Mouse (Mus musculus) kidney, embryonic 16.5 days (tissue): ENCODE data around the gene Meis1. TPM values are rescaled to one million over a fixed set of nuclear protein-coding genes. Genes with fewer than 3 reads are reported as not detected.

Source experiments
- ATAC-seq: fragments of 200-750 bp; cut with Nextera tagmentation; 2 replicates; pipeline ENCODE4 v1.8.0; 2017; ENCODE audit warnings: moderate TSS enrichment; ENCODE audit not compliant: low FRiP score, low TSS enrichment
- H3K27ac ChIP-seq: fragments of 300-500 bp; sonication (generic); 2 replicates; pipeline ENCODE4 v1.5.1; 2014; ENCODE audit warnings: low read length
- H3K27me3 ChIP-seq: fragments of 300-500 bp; sonication (generic); 2 replicates; pipeline ENCODE4 v1.6.1; 2014; ENCODE audit warnings: low read length, control low read depth, mixed read lengths; ENCODE audit not compliant: insufficient read depth
- H3K36me3 ChIP-seq: fragments of 300-500 bp; sonication (generic); 2 replicates; pipeline ENCODE4 v1.6.1; 2014; ENCODE audit warnings: low read length, control low read depth, mixed read lengths; ENCODE audit not compliant: insufficient read depth
- H3K4me1 ChIP-seq: fragments of 300-500 bp; sonication (generic); 2 replicates; pipeline ENCODE4 v1.6.1; 2014; ENCODE audit warnings: low read length, control low read depth, mixed read lengths; ENCODE audit not compliant: insufficient read depth
- H3K4me2 ChIP-seq: fragments of 300-500 bp; sonication (generic); replicated peaks from 2 replicates; pipeline ENCODE4 v1.6.1; 2014; ENCODE audit warnings: low read depth, low read length
- H3K4me3 ChIP-seq: fragments of 300-500 bp; sonication (generic); 2 replicates; pipeline ENCODE4 v1.5.1; 2014; ENCODE audit warnings: mild to moderate bottlenecking, low read length
- H3K9ac ChIP-seq: fragments of 300-500 bp; sonication (generic); replicated peaks from 2 replicates; pipeline ENCODE4 v1.6.1; 2014; ENCODE audit warnings: low read length
- H3K9me3 ChIP-seq: fragments of 300-500 bp; sonication (generic); 2 replicates; pipeline ENCODE4 v1.6.1; 2016; ENCODE audit warnings: low read length, control low read depth
- WGBS: fragments of 180-500 bp; shearing (Covaris S2); extraction: QIAGEN DNeasy Blood & Tissue Kit; methylation state at CpG from one replicate; pipeline ENCODE4 v1.1.7; 2014; 5-methylcytosine and 5-hydroxymethylcytosine counted together
- polyA plus RNA-seq: library from polyadenylated mRNA; unstranded; fragments of >200 nt; fragmentation: Nextera tagmentation; extraction: Ambion mirVana; gene quantifications from 2 replicates; pipeline ENCODE4 v1.2.1, GENCODE M21; 2015

Gene Meis1
- polyA plus RNA-seq, 1 experiment from 2014 or later, result 124 TPM

DNA sequence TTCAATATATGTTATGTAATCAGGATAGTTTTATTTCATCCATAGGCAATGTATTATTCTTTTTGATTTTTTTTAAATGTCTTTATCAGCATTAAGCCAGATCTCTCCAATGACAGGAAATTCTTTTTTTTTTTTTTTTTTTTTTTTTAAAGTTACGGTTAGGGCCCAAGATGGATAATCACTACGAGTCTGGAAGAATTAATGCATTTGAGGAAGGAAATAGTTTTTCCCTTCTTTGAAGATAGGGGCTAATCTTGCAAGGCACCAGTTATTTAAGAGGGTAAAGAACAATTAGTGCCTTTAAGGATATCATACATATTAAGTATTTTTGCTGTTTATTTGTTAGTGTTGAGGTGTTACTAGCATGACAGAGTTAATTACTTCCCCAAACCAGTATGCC, 121.5 kb downstream of the Meis1 start:
- no peaks in the 10 kb centered on the region for H3K36me3 ChIP-seq
- no peak overlapping the region for H3K9ac ChIP-seq
- H3K4me3 ChIP-seq, result no peak overlapping the region
- no peaks in the 10 kb centered on the region for H3K27me3 ChIP-seq
- H3K9me3 ChIP-seq, result no peaks in the 10 kb centered on the region
- H3K4me1 ChIP-seq, result peaks cover 27% of the 10 kb centered on the region
- 50% methylated on average over 2 of the region's 2 CpGs for WGBS
- no peak overlapping the region for H3K27ac ChIP-seq
- no peak overlapping the region for H3K4me2 ChIP-seq
- no peak for ATAC-seq

GRCm38 (mm10) chr11:18892470-18892869, 126.3 kb downstream of the Meis1 start:
- Histone ChIP-seq H3K27me3 (no peaks in the 10 kb centered on the region), H3K4me2 (no peak overlapping the region), H3K4me1 (peaks cover 20% of the 10 kb centered on the region), H3K9ac (no peak overlapping the region), H3K9me3 (no peaks in the 10 kb centered on the region), H3K27ac (no peak overlapping the region), H3K36me3 (no peaks in the 10 kb centered on the region), H3K4me3 (no peak overlapping the region)
- WGBS, result 19% methylated on average over 2 of the region's 2 CpGs
- no peak for ATAC-seq

DNA sequence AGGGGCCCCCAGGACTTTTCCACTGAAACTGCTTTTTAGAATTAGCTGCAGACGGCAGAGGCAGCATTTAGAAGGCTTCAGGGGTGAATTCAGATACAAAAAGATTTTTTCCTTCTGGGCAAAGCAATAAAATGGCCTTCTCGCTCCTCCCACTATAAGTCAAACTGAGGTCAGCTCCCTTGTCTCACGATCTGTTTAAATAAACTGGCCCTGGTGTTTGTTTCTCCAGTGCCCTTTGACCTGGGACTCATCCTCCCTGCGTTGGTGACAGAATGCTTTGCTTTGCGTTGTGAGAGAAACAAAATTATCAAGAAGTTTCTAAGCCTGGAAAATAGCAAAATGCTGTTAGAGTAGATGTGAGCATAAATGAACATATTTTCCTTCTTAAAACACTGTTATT, 129.6 kb downstream of the Meis1 start:
- H3K9ac ChIP-seq, result no peak overlapping the region
- H3K9me3 ChIP-seq, result no peaks in the 10 kb centered on the region
- H3K4me1 ChIP-seq, result peaks cover 47% of the 10 kb centered on the region
- no peak for ATAC-seq
- H3K36me3 ChIP-seq, result no peaks in the 10 kb centered on the region
- WGBS, result 12% methylated on average over 5 of the region's 5 CpGs
- H3K27me3 ChIP-seq, result no peaks in the 10 kb centered on the region
- no peak overlapping the region for H3K27ac ChIP-seq
- H3K4me3 ChIP-seq, result no peak overlapping the region
- no peak overlapping the region for H3K4me2 ChIP-seq

- 58% methylated on average over 1 of the region's 1 CpGs for WGBS
These were observed 130.1 kb downstream of the Meis1 start for GRCm38 (mm10) chr11:18888651-18889050.

DNA sequence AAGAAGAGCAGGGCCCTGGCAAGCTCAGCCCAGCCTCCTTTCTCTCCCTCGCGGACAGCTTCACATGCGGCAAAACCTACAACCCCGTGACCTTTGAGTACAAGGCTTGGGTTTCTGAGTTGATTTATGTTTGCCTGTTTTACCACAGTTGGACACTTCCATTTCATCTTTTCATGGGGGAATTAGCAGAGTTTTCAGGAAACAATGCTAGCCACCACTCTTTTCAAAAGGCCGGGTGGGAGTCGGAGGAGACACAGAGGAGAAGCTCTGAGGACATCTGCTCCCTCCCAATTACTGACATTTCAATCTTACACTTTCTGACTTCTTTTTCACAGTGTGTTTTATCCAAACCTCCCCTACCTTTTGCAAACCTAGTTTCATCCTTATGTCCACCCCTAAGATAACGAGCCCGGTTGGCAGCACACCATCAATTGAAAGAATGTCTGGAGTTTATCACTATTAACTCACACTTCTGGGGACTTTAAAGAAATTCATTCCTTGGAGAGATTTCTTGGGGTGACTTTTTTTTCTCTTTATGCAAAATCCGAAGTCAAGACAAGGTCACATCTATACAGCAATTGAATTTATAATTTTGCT, 133.0 kb downstream of the Meis1 start:
- peak overlapping the region; percentile 16 for H3K4me2 ChIP-seq
- H3K9me3 ChIP-seq, result no peaks in the 10 kb centered on the region
- ATAC-seq, result peak; percentile 71; the same call in 1 of the 2 replicates
- H3K36me3 ChIP-seq, result no peaks in the 10 kb centered on the region
- 15% methylated on average over 9 of the region's 9 CpGs for WGBS
- H3K4me3 ChIP-seq, result no peak overlapping the region
- no peaks in the 10 kb centered on the region for H3K27me3 ChIP-seq
- H3K9ac ChIP-seq, result no peak overlapping the region
- H3K4me1 ChIP-seq, result peaks cover 54% of the 10 kb centered on the region
- H3K27ac ChIP-seq, result peak overlapping the region; percentile 58

More at GRCm38 (mm10) chr11:18888651-18889050, 130.1 kb downstream of the Meis1 start:
- H3K4me1 ChIP-seq, result peaks cover 52% of the 10 kb centered on the region
- H3K27me3 ChIP-seq, result no peaks in the 10 kb centered on the region
- H3K4me2 ChIP-seq, result no peak overlapping the region
- no peaks in the 10 kb centered on the region for H3K9me3 ChIP-seq
- no peak for ATAC-seq
- H3K4me3 ChIP-seq, result no peak overlapping the region
- no peak overlapping the region for H3K9ac ChIP-seq
- H3K36me3 ChIP-seq, result no peaks in the 10 kb centered on the region
- no peak overlapping the region for H3K27ac ChIP-seq

- ATAC-seq, result peak; percentile 37
- no peaks in the 10 kb centered on the region for H3K9me3 ChIP-seq
- no peak overlapping the region for H3K4me3 ChIP-seq
- no peaks in the 10 kb centered on the region for H3K27me3 ChIP-seq
- peak overlapping the region; percentile 16 for H3K4me2 ChIP-seq
- H3K4me1 ChIP-seq, result peaks cover 50% of the 10 kb centered on the region
- 16% methylated on average over 6 of the region's 6 CpGs for WGBS
- no peak overlapping the region for H3K9ac ChIP-seq
- H3K36me3 ChIP-seq, result no peaks in the 10 kb centered on the region
- peak overlapping the region; percentile 58 for H3K27ac ChIP-seq
These were observed 133.6 kb downstream of the Meis1 start for GRCm38 (mm10) chr11:18885036-18885728.

DNA sequence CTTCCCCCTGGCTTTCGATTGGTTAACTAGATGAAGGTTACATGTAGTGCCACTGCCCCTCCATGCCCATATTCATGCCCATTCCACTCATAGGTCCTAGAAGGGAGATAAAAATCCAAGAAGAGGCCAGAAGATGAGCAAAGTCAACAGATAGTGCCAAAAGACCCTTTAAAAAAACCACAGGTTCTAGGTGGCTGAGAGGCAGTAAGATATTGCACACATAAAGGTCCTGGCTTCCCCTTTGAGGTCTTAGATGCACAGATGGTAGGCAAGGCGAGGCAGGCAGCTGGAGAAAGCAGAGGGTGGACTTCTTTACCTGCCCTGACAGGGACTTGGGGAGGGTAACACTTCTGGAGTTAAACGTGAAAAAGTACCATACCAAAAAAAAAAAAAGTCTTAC, 134.8 kb downstream of the Meis1 start:
- Histone ChIP-seq H3K27me3 (no peaks in the 10 kb centered on the region), H3K9me3 (no peaks in the 10 kb centered on the region), H3K4me1 (peaks cover 49% of the 10 kb centered on the region), H3K4me2 (no peak overlapping the region), H3K9ac (no peak overlapping the region), H3K4me3 (no peak overlapping the region), H3K36me3 (no peaks in the 10 kb centered on the region), H3K27ac (peak overlapping the region; percentile 2; the same call in 1 of the 2 replicates)
- ATAC-seq, result no peak
- 50% methylated on average over 3 of the region's 3 CpGs for WGBS

DNA sequence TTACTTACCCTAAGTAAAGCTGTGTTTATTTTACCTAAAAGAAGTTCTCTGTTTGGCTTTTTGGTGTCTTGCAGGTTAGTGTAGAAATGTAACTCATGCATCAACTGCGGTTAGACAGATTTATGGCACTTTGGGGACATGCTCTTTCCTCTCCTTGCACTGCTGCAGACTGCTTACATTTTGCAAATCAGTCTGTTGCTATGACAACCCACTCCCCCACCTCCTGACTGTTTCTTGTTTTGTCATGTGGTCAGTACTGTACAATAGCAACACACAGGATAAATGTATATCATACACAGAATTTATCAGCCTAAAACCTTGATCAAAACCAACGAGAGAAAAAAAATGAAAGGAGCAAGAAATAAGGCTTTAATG, 135.3 kb downstream of the Meis1 start:
- Histone ChIP-seq H3K4me2 (no peak overlapping the region), H3K9ac (no peak overlapping the region), H3K36me3 (no peaks in the 10 kb centered on the region), H3K27me3 (no peaks in the 10 kb centered on the region), H3K4me1 (peaks cover 53% of the 10 kb centered on the region), H3K9me3 (no peaks in the 10 kb centered on the region), H3K4me3 (no peak overlapping the region), H3K27ac (peak overlapping the region; percentile 2; the same call in 1 of the 2 replicates)
- WGBS, result 20% methylated on average over 2 of the region's 2 CpGs
- ATAC-seq, result peak; percentile 74; the same call in 1 of the 2 replicates

DNA sequence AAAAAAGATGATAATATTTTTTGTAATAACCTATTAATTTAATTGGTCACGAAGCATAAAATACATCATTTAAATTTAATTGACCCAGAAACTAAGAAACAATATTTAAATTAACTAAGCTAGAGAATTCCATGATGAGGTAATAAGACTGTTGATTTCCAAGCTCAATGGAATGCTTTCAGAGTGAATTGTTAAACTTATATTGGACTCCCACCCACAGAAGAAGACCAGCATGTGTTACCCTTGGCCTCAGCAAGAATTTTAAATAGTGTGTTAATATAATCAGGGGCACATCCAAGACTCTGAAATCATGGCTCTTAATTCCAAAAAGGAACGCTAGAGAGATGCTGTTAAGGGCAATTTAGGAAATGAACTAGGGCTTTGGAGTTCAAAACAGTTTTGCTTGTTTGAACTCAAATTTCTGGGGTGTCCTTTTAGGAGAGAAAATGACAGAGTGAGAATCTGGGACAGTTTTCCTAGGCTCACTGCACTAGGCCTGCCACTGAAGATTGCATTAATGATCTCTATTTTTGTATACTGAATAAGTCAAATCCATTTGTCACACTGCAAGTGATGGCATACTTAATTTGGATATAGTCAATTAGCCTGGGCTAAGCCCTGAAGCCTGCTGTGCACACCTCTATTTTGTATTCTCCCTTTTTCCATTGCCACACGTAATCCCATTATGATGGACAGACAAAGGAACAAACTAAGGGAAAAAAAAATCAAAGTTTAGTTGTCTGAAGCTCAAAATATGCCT, 135.9 kb downstream of the Meis1 start:
- no peak overlapping the region for H3K27ac ChIP-seq
- no peaks in the 10 kb centered on the region for H3K36me3 ChIP-seq
- no peak overlapping the region for H3K9ac ChIP-seq
- H3K4me3 ChIP-seq, result no peak overlapping the region
- H3K27me3 ChIP-seq, result no peaks in the 10 kb centered on the region
- no peak overlapping the region for H3K4me2 ChIP-seq
- peaks cover 53% of the 10 kb centered on the region for H3K4me1 ChIP-seq
- WGBS, result 64% methylated on average over 3 of the region's 3 CpGs
- ATAC-seq, result no peak
- H3K9me3 ChIP-seq, result no peaks in the 10 kb centered on the region

DNA sequence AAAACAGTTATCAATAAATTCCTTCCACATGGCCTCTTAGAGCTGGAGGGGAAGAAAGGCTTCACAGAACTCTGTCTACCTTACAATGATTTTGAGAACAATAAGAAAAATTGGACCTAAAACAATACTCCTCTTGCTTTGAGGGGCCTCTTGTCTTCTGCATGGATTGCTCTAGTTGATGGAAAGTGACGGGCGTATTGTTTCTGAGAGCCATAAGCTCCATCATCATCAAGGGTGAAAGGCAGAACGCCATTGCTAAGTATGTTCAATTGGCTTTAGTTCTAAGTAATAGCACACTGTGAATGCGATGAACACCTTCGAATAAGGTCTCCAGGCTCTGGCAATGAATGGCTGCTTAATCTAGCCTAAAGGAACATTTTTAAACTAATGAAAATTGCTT, 136.5 kb downstream of the Meis1 start:
- Histone ChIP-seq H3K4me2 (no peak overlapping the region), H3K4me3 (no peak overlapping the region), H3K27ac (no peak overlapping the region), H3K36me3 (no peaks in the 10 kb centered on the region), H3K9ac (no peak overlapping the region), H3K9me3 (no peaks in the 10 kb centered on the region), H3K4me1 (peaks cover 47% of the 10 kb centered on the region), H3K27me3 (no peaks in the 10 kb centered on the region)
- no peak for ATAC-seq
- WGBS, result 87% methylated on average over 5 of the region's 5 CpGs
